Mouse (Mus musculus): ENCODE results near the gene Nlrp4e. TPM values are rescaled to one million over a fixed set of nuclear protein-coding genes. Genes with fewer than 3 reads are reported as not detected.
"Not testable (repeated sequence)": the region's sequence is repeated elsewhere in the genome, so short reads cannot be mapped to it uniquely, and the experiment has no call there.

The Nlrp4e gene
- polyA plus RNA-seq (2015; fragmentation: Nextera tagmentation; extraction: Ambion mirVana): not detected in 2 replicates

DNA sequence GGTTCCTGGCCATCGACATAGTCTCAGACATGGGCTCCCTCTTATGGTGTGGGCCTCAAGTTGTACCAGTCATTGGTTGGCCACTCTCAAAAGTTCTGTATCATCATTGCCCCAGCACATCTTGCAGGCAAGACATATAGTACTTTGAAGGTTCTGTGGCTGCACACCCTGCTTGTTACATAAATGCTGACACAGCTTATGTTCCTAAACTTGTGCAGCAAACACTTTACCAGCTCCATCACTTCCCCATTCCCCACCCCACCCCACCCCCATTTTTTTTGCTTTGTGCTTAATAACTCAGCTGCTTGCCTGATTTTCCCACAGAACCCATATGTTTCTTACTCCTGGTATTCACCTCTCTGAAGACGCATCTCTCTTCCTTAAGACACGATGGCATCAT is at the start of gene Nlrp4e:
Gene Nlrp4e, plus strand, starts transcription at position 301 of the 400 bp plus-strand sequence.
- not testable (repeated sequence) for H3K9ac ChIP-seq (replicated peaks); H3K9me3 ChIP-seq (ENCODE audit: low read length); H3K36me3 ChIP-seq (replicated peaks; ENCODE audit: insufficient read depth, low read length); H3K27ac ChIP-seq (ENCODE audit: low read depth); H3K4me2 ChIP-seq (ENCODE audit: low read depth, low read length); DNase-seq; H3K4me3 ChIP-seq (ENCODE audit: low read depth, low read length); H3K27me3 ChIP-seq (ENCODE audit: insufficient read depth, low read length); ATAC-seq; H3K4me1 ChIP-seq (ENCODE audit: insufficient read depth)
- 82% methylated on average over 3 of the region's 3 CpGs for WGBS (ENCODE audit: insufficient replicate concordance)

GRCm38 (mm10) chr7:23251582-23251981 is 49.4 kb upstream of the Nlrp4e start, which contains the start of gene Vmn1r166:
Gene Vmn1r166 (minus strand): TSS chr7:23251682.
- not testable (repeated sequence) for H3K4me1 ChIP-seq (ENCODE audit: insufficient read depth); H3K36me3 ChIP-seq (replicated peaks; ENCODE audit: insufficient read depth, low read length); H3K27ac ChIP-seq (ENCODE audit: low read depth); H3K4me3 ChIP-seq (ENCODE audit: low read depth, low read length); ATAC-seq; H3K9ac ChIP-seq (replicated peaks); DNase-seq; H3K4me2 ChIP-seq (ENCODE audit: low read depth, low read length); H3K9me3 ChIP-seq (ENCODE audit: low read length); H3K27me3 ChIP-seq (ENCODE audit: insufficient read depth, low read length)
- no CpG with 5 or more reads among the region's 2 CpGs for WGBS (ENCODE audit: insufficient replicate concordance)

- not testable (repeated sequence) for H3K27ac ChIP-seq (ENCODE audit: low read depth)
- no CpG with 5 or more reads among the region's 2 CpGs for WGBS (ENCODE audit: insufficient replicate concordance)
Measured at GRCm38 (mm10) chr7:23278800-23279199, 22.2 kb upstream of the Nlrp4e start, which contains the start of gene Gm6902. Gene Gm6902 (minus strand): TSS chr7:23278900.

GRCm38 (mm10) chr7:23358311-23358710 is 57.3 kb downstream of the Nlrp4e start:
- H3K9me3 ChIP-seq (ENCODE audit: low read length); H3K4me1 ChIP-seq (ENCODE audit: insufficient read depth); H3K4me3 ChIP-seq (ENCODE audit: low read depth, low read length); H3K36me3 ChIP-seq (replicated peaks; ENCODE audit: insufficient read depth, low read length); H3K27me3 ChIP-seq (ENCODE audit: insufficient read depth, low read length); H3K4me2 ChIP-seq (ENCODE audit: low read depth, low read length); DNase-seq; H3K27ac ChIP-seq (ENCODE audit: low read depth); H3K9ac ChIP-seq (replicated peaks); ATAC-seq: not testable (repeated sequence)
- WGBS (ENCODE audit: insufficient replicate concordance): 78% methylated on average over 13 of the region's 13 CpGs

More at GRCm38 (mm10) chr7:23278800-23279199, 22.2 kb upstream of the Nlrp4e start, which contains the start of gene Gm6902:
- not testable (repeated sequence) for H3K27me3 ChIP-seq (ENCODE audit: insufficient read depth, low read length); H3K4me2 ChIP-seq (ENCODE audit: low read depth, low read length); H3K36me3 ChIP-seq (replicated peaks; ENCODE audit: insufficient read depth, low read length); H3K9me3 ChIP-seq (ENCODE audit: low read length); DNase-seq; H3K9ac ChIP-seq (replicated peaks); H3K4me1 ChIP-seq (ENCODE audit: insufficient read depth); H3K4me3 ChIP-seq (ENCODE audit: low read depth, low read length); ATAC-seq

GRCm38 (mm10) chr7:23385589-23385988 is 84.6 kb downstream of the Nlrp4e start, which contains the start of gene Nlrp5:
Gene Nlrp5 (plus strand): TSS chr7:23385889.
- Histone ChIP-seq H3K36me3 (replicated peaks; ENCODE audit: insufficient read depth, low read length) (no peaks in the 10 kb centered on the region), H3K9me3 (ENCODE audit: low read length) (no peaks in the 10 kb centered on the region), H3K4me1 (ENCODE audit: insufficient read depth) (no peaks in the 10 kb centered on the region), H3K4me3 (ENCODE audit: low read depth, low read length) (no peak within 1 kb of the TSS), H3K27me3 (ENCODE audit: insufficient read depth, low read length) (no peaks in the 10 kb centered on the region), H3K4me2 (ENCODE audit: low read depth, low read length) (no peak within 1 kb of the TSS), H3K9ac (replicated peaks) (no peak within 1 kb of the TSS), H3K27ac (ENCODE audit: low read depth) (no peak within 1 kb of the TSS)
- TF ChIP-seq CTCF (IDR thresholded peaks at IDR 0.05; ENCODE audit: low read depth): no peak
- no peak for TF ChIP-seq EP300 (IDR thresholded peaks at IDR 0.05; ENCODE audit: low read depth)
- ATAC-seq (no peak), DNase-seq (no peak)
- 58% methylated on average over 10 of the region's 10 CpGs for WGBS (ENCODE audit: insufficient replicate concordance)

Small RNA genes lying within 50 kb of the gene (microRNA-seq; reads per million reads assigned to microRNA genes)
- not detected for gene Gm25196

Other genes with a start within 250 kb of the Nlrp4e start
- not detected in 2 replicates for gene Vmn1r163, start 245.7 kb upstream of the Nlrp4e start, polyA plus RNA-seq (2015; fragmentation: Nextera tagmentation; extraction: Ambion mirVana)
- gene Gm8720, start 233.7 kb upstream of the Nlrp4e start, polyA plus RNA-seq (2015; fragmentation: Nextera tagmentation; extraction: Ambion mirVana): not detected in 2 replicates
- gene Gm10662, start 156.7 kb upstream of the Nlrp4e start, polyA plus RNA-seq (2015; fragmentation: Nextera tagmentation; extraction: Ambion mirVana): not detected in 2 replicates
- not detected in 2 replicates for gene Vmn1r165, start 83.9 kb upstream of the Nlrp4e start, polyA plus RNA-seq (2015; fragmentation: Nextera tagmentation; extraction: Ambion mirVana)
- not detected in 2 replicates for gene Vmn1r166, start 49.5 kb upstream of the Nlrp4e start, polyA plus RNA-seq (2015; fragmentation: Nextera tagmentation; extraction: Ambion mirVana)
- gene Gm6902, start 22.3 kb upstream of the Nlrp4e start, polyA plus RNA-seq (2015; fragmentation: Nextera tagmentation; extraction: Ambion mirVana): not detected in 2 replicates
- not detected in 2 replicates for gene Nlrp5, start 84.7 kb downstream of the Nlrp4e start, polyA plus RNA-seq (2015; fragmentation: Nextera tagmentation; extraction: Ambion mirVana)
- not detected in 2 replicates for gene Vmn1r167, start 206.0 kb downstream of the Nlrp4e start, polyA plus RNA-seq (2015; fragmentation: Nextera tagmentation; extraction: Ambion mirVana)
- not detected in 2 replicates for gene Vmn1r168, start 238.5 kb downstream of the Nlrp4e start, polyA plus RNA-seq (2015; fragmentation: Nextera tagmentation; extraction: Ambion mirVana)

All from liver, postnatal 0 days (tissue).